Mouse (Mus musculus): ENCODE measurements around the gene Klhdc8a.
"Not testable (repeated sequence)": the region's sequence is repeated elsewhere in the genome, so short reads cannot be mapped to it uniquely, and the experiment has no call there.

Klhdc8a gene

DNA sequence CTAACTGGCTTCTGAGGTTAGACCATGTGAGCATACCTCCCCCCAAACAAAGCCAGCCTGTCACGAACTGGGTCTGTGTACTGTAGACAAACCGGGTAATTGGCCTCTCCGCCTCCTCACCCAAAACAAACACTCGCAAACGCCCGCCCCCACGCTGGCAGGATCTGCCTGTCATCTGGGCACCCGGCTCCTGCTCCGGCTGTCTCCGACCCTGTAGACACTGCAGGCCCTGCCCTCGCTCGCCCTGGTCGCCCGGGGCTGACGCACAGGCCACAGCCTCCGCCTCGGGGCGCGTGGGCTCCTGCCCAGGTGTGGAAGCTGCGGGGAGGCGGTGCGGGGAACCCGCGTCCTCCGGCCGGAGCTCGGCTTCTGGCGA is at the start of gene Klhdc8a:
Klhdc8a (plus strand) TSS at position 202 of the 376 bp plus-strand sequence.
- DNase-seq (ENCODE audit: low read depth, low spot score) = no peak

DNA sequence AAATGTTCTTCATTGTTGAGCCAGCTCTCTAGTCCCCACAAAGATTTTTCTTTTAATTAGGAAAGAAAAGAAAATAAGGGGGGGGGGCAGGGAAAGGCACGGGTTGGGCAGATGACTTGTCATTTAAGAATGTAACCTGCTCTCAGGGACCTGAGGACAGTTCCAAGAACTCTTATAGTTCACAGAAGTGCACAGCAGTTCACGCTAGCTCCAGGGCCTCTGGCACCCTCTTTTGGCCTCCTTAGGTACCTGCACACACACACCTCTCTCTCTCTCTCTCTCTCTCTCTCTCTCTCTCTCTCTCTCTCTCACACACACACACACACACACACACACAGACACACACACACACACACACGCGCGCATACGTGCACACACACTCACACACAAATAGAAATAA is 44.0 kb upstream of the Klhdc8a start:
- no peak for DNase-seq (ENCODE audit: low read depth, low spot score)

DNA sequence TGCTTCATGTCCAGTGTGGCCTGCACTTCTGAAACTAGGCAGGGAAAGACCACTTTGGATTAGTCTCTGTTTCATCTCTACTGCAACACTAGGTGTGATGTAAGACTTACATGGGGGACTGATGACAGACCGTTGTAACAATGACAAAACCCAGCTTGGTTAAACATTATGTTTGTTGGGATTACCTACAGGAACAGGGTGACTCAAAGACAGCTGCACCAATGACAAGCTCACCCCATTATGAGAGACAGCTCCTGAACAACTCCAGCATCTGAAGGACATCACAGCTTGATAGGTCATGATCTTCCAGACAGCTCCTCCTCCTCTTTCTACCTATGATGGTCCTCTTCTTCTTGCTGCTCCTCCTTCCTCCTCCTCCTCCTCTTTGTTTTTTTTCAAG is 38.1 kb upstream of the Klhdc8a start:
- no peak for DNase-seq (ENCODE audit: low read depth, low spot score)

DNA sequence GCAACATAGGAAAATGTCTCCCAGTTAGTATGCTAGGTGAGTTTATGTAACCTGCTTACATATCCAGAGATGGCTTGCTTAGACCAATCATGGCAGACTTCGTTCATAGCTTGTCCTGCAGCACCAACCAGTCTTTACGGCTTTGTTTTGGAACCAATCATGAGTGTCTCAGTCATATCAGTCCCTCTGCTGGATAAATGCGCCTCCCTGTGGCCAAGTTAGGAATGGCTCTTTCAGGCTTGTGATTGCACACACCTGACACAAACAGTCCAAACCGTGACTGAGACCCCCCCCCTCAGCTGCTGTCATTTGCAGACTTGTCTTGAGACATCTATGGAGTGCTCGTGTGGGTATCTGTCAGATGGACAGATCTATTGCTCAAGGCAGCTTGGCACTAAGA is 37.4 kb upstream of the Klhdc8a start:
- no peak for DNase-seq (ENCODE audit: low read depth, low spot score)

DNA sequence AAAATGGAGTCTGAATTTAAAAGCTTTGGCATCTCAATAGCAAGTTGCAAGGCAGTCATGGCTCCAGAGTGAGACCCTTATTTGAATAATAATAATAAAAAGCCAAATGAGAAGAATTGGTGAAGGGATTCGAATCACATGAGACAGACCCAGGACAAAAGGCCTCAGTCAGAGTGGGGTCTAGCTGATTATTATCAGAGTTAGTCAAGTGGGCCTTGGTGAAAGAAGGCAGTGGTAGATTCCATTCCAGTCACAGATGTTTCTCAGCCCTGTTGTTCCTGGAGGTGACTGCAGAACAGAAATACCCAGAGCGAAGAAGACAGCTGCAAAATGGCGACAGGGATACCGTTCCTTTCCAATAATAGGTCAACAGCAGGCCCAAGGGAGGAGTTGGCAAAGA is 34.8 kb upstream of the Klhdc8a start:
- no peak for DNase-seq (ENCODE audit: low read depth, low spot score)

DNA sequence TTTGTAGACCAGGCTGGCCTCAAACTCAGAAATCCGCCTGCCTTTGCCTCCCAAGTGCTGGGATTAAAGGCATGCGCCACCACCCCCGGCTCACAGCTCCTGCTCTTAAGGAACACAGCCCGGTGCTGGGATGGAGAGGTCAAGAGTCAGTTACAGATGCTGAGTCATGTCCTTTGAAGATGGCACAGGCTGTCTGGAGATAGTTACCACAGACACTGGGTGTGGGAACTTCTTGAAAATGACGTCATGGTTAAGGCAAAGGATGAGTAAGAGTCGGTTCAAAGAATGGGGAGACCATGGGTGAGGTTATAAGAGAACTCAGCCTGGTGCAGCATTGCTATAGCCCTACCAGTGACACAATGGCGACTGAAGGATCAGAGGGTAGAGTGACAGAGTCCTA is 33.8 kb upstream of the Klhdc8a start:
- no peak for DNase-seq (ENCODE audit: low read depth, low spot score)

DNA sequence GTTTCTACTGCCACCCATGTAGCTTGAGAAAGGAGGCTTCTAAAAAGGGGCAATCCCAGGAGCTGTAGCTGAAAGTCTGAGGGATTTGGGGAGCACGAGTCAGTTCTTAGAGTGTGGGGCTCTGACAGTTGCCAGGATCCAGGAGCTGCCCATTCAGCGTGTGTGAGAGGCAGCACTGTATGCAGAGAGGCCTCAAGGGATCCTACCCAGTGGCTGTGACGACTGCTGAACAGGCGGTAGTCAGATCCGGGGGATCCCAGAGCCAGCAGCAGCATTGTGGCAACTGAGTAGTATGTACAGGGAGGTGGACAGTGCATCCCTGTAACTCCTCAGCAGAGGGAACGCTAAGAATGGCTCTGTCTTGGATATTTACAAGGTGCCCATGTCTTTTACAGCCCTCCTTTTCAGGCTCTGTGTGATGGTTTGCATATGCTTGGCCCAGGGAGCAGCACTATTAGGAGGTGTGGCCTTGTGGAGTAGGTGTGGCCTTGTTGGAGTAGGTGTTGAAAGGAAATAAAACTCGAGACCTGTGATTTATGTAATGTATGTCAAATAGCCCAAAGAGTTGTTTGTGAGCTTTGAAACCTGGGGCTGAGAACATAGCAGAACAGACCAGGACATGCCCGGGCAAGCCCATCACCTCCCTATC is 33.1 kb upstream of the Klhdc8a start:
- DNase-seq (ENCODE audit: low read depth, low spot score) = no peak

DNA sequence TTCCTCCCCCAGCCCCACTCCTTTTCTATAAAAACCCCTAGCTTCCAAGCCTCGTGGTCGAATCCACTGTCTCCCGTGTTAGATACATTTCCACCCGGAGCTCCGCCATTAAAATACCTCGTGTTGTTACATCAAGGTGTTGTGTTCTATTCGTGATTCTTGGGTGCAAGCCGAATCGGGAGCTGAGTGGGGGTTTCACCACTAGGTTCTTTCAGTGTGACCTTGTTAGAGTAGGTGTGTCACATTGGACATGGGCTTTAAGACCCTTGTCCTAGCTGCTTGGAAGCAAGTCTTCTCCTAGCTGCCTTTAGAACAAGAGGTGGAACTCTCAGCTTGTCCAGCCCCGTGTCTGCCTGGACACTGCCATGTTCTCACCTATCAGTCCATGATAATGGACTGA is 32.5 kb upstream of the Klhdc8a start:
- no peak for DNase-seq (ENCODE audit: low read depth, low spot score)

DNA sequence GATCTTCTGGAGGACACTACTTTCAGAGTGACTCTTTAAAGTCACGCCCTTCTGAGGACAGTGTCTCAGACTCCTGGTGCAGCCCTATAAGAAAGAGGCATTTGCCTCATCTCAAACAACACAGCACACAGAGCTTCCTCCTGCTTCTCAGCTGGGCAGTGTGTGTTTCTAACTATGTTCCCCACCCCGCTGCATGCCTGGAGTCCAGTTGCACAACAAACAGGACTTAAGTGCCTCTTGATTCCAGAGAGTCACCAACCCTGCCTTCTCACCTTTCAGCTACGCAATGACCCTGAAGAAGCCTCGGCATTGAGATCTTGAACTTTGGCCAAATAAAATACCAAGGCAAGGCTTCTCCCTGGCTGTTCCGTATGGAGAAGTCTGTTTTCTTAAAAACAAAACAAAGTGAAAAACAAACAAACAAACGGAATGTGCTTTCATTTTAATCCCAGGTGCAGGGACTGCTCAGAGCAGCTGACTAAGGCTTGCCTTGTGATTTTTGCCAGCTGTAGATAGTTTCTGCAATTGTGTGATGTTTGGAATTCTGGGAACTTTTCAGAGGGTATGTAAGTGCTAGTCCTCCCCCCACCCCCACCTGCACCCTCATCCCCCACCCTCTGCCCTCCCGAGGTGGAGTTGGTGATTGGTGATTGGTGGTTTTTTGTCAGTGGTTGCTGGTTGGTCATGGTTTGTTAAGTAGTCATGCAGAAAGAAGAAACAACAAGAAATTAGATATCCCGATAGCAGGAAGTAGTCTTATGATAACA is 31.5 kb upstream of the Klhdc8a start:
- DNase-seq (ENCODE audit: low read depth, low spot score) = peak; percentile 84

DNA sequence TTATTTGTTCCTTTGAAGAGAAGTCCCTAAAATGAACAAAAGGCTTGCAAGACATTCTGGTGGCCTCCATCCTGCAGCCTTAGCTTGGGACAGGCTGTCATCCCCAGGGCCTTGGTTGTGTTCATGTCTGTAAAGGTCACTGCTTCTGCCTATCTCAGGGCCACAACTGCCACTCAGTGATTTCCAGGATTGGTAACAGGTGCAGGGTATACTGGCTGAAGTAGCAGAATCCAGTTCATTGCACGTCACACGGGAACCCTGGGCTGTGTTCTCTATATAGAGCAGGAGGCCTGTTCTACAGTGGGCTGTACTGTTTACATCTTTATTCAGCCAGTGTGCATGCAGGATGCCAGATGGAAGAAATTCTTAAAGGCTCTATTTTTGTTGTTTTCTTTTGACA is 30.5 kb upstream of the Klhdc8a start:
- DNase-seq (ENCODE audit: low read depth, low spot score) = peak; percentile 82

DNA sequence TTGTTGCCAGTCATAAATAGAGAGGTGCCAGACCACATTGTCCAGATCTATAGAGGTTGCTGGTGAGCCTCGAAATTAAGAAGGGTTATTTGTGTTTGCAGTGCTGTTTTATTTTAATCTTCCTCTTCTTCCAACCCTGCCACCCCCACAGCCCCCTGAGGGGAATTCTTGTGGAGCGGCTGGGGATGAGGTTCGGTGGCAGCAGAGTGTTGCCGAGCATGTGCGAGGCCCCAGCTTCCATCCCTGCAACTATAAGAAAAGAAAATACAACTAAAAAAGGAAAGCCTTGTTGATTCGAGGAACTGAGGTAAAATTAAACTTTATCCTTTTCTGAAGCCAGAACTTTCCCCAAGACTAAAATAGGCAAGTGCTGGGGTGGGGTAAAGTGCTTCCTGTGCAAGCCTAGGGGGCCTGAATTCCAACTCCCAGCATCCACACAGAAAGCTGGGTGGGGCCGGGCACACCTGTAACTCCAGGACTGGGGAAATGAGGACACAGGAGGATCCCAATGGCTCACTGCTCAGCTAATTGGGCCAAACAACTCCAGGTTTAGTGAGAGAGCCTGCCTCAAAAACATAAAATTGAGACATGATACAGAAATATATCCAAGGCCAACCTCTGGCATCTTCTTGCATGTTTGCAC is 29.9 kb upstream of the Klhdc8a start:
- DNase-seq (ENCODE audit: low read depth, low spot score) = no peak

DNA sequence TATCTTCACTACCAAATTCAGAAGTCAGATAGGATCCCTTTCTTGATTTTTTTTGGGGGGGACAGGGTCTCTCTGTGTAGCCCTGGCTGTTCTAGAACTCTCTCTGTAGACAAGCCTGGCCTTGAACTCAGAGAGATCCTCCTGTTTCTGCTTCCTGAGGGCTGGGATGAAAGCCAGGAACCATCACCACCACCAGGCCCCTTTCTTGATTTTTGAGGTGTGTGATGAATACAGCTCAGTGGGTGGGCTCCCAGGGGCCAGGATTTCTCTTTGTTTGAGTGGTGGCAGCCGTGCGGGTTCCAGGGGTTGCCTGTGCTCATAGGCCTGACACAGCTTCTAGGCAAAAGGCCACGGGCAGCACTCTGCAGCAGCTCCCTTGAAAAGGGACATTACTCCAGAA is 27.2 kb upstream of the Klhdc8a start:
- DNase-seq (ENCODE audit: low read depth, low spot score) = no peak

DNA sequence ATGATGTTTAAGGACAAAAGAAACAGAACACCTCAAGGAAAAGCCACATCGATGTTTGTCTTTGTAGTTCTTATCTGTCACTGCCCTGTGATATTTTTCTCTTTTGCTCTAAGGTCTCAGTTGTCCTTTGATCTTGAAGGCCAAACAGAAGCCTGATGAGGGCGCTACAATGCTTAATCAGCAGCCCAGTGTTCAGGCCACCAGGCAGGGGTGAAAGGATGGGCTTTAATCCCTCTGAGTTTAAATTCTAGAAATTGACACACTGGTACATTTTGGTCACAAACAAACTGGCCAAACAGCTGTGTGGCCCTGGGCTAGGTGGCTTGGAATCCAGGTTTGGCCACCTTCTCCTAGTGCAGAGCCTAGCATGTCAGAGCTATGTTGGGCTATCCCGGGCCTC is 21.7 kb upstream of the Klhdc8a start:
- no peak for DNase-seq (ENCODE audit: low read depth, low spot score)

DNA sequence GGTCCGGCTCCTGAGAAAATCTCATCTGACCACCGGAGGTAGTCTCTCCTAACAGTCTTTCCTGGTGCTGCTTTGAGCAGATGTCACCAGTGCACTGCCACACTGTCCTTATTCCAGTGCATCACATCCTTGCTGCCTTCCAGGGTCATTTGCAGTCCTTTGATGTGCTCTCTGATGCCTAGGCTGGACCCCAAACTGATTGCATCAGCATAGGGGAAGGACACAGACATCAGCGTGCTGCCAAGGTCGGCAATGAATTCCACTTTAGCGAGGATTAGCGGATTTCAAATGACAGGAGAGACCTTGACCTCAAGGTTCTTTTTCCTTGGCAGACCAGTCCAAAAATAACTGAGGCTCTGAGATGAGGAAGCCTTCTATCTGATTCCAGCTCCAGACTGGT is 21.3 kb upstream of the Klhdc8a start:
- no peak for DNase-seq (ENCODE audit: low read depth, low spot score)

DNA sequence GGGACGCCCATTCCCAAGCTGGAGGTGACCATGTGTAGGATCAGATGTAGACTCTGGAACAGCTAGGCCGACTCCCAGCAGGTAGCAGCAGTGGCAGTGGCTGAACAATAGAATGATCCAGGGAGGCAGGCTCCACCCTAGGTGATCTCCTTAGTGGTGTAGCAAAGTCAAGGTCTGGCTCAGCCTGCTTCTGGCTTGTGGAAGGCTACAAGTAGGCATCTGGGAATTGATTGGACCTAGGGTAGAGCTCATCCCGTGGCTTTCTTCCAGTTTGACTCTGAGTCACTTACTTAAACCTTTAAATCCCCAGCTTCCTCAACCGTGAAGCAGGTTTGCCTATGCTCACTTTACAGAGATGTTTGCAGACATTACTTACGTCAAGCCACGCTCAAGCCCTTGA is 17.8 kb upstream of the Klhdc8a start:
- not testable (repeated sequence) for DNase-seq (ENCODE audit: low read depth, low spot score)

DNA sequence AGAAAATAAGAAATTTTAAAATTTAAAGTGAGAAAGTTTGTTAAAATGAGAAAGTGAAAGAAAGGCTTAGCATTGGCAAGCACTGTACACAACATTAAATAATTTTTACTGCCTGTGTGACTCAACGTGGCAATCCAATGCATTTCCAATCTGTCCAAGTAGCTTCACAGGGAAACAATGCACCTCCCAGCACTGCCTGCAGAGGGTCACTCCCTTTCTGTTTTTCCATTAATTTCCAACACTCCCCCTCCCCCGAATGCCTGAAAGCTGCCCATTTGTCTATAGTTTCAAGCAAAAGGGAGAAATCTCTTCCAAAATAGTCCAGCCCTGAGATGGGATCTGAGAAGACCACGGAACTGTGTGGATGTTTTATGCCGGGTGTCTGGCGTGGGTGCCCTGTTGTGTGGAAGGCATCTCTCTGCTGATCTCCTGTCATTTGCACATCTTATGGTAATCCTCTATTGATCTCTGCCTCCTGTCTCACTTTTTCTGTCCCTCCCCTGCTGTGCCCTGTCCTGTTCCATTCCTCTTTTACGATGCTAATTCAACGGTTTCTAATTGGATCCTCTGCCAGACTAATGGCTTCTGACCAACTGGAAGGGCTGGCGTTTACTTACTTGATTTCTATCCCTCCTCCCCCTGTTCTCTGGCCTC is 16.8 kb upstream of the Klhdc8a start:
- DNase-seq (ENCODE audit: low read depth, low spot score) = no peak

DNA sequence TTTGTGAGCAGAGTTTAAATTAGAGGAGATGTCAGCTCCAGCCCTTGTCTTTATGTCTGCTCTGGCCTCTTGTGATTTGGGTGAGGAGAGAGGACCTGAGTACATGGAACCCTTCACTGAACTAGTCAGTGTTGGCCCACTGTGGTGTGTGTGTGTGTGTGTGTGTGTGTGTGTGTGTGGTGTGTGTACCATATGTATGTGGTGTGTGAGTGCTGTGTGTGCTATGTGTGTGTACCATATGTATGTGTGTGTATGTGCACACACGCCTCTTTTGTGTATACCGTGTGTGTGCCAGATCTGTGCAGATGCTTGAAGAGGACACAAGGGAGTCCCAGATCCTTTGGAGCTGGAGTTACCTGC is 16.3 kb upstream of the Klhdc8a start:
- DNase-seq (ENCODE audit: low read depth, low spot score) = no peak

DNA sequence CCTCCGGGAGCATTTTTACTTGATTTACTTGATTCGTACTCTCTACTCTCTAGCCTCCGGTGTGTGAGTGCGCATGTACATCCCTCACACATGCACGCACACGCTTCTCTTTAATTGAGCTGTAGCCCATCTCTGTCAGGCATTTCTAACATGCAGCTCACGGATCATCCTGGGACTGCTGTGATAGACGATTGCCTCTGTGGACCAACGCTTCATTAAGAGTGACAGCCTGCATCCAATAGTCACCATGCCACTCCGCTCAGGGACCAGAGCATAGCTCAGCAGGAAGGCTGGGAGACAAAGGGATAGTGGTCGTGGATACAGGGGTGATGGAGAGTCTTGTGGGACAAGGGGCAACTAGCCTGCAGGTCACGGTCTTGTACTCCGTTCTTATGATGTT is 15.4 kb upstream of the Klhdc8a start:
- no peak for DNase-seq (ENCODE audit: low read depth, low spot score)

DNA sequence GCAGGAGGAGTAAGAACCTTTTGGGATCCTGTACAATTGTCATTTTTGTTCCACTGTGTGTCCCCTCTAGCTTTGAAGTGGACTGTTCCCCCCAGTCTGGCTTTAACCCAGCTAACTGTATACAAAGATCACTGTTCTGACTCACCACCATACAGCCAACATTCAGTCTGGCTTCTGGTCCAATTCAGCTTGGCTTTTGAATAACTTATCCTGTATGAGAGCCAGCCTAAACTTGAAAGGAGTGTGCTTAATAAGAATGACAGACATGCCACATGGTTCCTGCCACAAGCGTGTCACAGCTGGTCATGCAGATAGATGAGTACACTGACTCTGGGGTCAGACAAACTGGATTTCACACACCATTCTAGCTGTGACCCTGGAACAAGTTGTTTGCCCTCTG is 11.7 kb upstream of the Klhdc8a start:
- no peak for DNase-seq (ENCODE audit: low read depth, low spot score)

DNA sequence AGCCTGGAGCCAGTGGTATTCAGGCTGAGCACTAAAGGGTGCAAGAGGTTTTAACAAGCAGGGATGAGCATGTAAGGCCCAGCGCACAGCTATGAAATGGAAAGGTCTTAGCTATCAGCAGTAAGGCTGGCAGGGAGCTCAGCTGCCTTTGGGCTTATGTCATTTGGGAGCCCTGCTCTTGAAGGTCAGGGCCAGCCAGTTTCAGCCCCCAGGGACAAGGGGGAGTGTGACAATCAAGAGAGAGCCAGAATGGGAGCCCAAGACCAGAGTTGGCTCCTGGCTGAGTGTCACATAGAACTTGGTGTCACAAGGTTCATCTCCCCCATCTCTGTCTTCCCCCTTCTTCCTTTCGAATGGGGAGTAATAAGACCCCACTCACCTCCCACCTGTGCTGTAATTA is 11.0 kb upstream of the Klhdc8a start:
- DNase-seq (ENCODE audit: low read depth, low spot score) = no peak

DNA sequence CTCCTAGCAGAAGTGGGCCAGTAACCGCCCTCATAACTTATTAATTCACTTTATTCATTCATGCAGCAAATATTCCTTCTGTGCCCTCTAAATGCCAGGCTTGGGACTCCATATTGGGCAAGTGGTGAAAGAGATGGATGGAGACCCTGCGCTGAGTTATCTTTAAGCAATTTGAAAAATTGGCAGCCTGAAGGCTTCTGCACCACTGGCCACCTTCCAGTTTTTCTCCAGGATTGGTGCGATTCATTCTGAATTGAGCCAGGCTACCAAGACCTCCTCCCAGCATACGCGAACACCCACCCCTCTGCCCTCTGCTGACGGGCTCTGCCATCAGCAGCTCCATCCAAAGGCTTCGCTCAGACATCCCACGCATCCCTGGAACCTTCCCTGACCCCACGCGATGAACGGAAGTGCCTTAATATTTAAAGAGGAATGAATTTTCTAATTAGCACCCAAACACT is 10.4 kb upstream of the Klhdc8a start:
- DNase-seq (ENCODE audit: low read depth, low spot score) = no peak

DNA sequence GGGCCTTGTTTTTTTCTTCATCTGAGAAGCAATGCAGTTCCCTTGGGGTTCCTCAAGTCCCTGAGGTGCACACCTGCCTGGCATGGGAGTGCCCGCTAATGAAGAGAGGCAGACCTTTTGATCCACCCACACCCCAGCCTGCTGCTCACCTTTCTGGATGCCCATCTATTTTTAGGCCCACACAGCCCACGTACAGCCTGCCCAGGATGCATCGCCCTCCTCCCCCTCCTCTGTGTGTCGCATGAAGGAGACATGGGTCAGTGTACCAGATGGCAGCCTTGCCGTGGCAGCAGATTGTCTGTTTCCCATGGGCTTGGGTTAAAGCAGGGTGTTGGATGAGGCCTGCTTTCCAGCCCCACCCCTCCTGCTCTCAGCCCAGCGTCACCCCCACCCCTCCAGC is 8.5 kb upstream of the Klhdc8a start:
- no peak for DNase-seq (ENCODE audit: low read depth, low spot score)

Data from skeletal muscle tissue, adult 2 months (tissue).